Mouse (Mus musculus) lung, embryonic 16.5 days (tissue): ENCODE results near the gene D17Wsu92e. TPM values are rescaled to one million over a fixed set of nuclear protein-coding genes. Genes with fewer than 3 reads are reported as not detected.

Source experiments
- ATAC-seq: fragments of 200-750 bp; cut with Nextera tagmentation; 2 replicates; pipeline ENCODE4 v1.8.0; 2017; ENCODE audit warnings: low read depth, mild to moderate bottlenecking, moderate library complexity
- H3K27ac ChIP-seq: fragments of 300-500 bp; sonication (generic); 2 replicates; pipeline ENCODE4 v1.5.1; 2014; ENCODE audit warnings: mild to moderate bottlenecking, control low read depth, low read length
- H3K27me3 ChIP-seq: fragments of 300-500 bp; sonication (generic); 2 replicates; pipeline ENCODE4 v1.6.1; 2014; ENCODE audit warnings: low read depth, low read length, mixed read lengths; ENCODE audit not compliant: control insufficient read depth, insufficient read depth
- H3K36me3 ChIP-seq: fragments of 300-500 bp; sonication (generic); 2 replicates; pipeline ENCODE4 v1.6.1; 2014; ENCODE audit warnings: low read length; ENCODE audit not compliant: control insufficient read depth, insufficient read depth
- H3K4me1 ChIP-seq: fragments of 300-500 bp; sonication (generic); replicated peaks from 2 replicates; pipeline ENCODE4 v1.6.1; 2014; ENCODE audit warnings: low read length, mixed read lengths; ENCODE audit not compliant: control insufficient read depth, insufficient read depth
- H3K4me2 ChIP-seq: fragments of 300-500 bp; sonication (generic); 2 replicates; pipeline ENCODE4 v1.6.1; 2014; ENCODE audit warnings: low read depth, low read length, control low read depth
- H3K4me3 ChIP-seq: fragments of 300-500 bp; sonication (generic); 2 replicates; pipeline ENCODE4 v1.5.1; 2014; ENCODE audit warnings: mild to moderate bottlenecking, low read length, control low read depth
- H3K9ac ChIP-seq: fragments of 300-500 bp; sonication (generic); 2 replicates; pipeline ENCODE4 v1.6.1; 2014; ENCODE audit warnings: low read length, control low read depth
- H3K9me3 ChIP-seq: fragments of 300-500 bp; sonication (generic); 2 replicates; pipeline ENCODE4 v1.6.1; 2016; ENCODE audit warnings: low read length; ENCODE audit not compliant: control insufficient read depth
- WGBS: fragments of 180-500 bp; shearing (Covaris S2); extraction: QIAGEN DNeasy Blood & Tissue Kit; methylation state at CpG from one replicate; pipeline ENCODE4 v1.1.7; 2014; 5-methylcytosine and 5-hydroxymethylcytosine counted together
- polyA plus RNA-seq: library from polyadenylated mRNA; unstranded; fragments of >200 nt; fragmentation: Nextera tagmentation; extraction: Ambion mirVana; gene quantifications from 2 replicates; pipeline ENCODE4 v1.2.1, GENCODE M21; 2015

The D17Wsu92e gene
- polyA plus RNA-seq, result 14.6 and 16.9 TPM in 2 replicates

- peak within 1 kb of the TSS; percentile 90 for H3K27ac ChIP-seq
- no peaks in the 10 kb centered on the region for H3K36me3 ChIP-seq
Measured at GRCm38 (mm10) chr17:27820568-27821406, at the start of gene D17Wsu92e. Gene D17Wsu92e, minus strand, starts transcription at chr17:27820648.

GRCm38 (mm10) chr17:27866737-27867136, 46.3 kb upstream of the D17Wsu92e start:
- Histone ChIP-seq H3K27me3 (no peaks in the 10 kb centered on the region), H3K9ac (no peak overlapping the region), H3K9me3 (no peaks in the 10 kb centered on the region), H3K4me2 (no peak overlapping the region), H3K4me3 (no peak overlapping the region), H3K27ac (no peak overlapping the region), H3K4me1 (peaks cover 13% of the 10 kb centered on the region), H3K36me3 (no peaks in the 10 kb centered on the region)
- ATAC-seq, result peak; percentile 84
- WGBS, result 39% methylated on average over 4 of the region's 4 CpGs

More at GRCm38 (mm10) chr17:27820568-27821406, at the start of gene D17Wsu92e:
- WGBS, result 2% methylated on average over 33 of the region's 56 CpGs
- Histone ChIP-seq H3K4me1 (peaks cover 18% of the 10 kb centered on the region), H3K4me3 (peak within 1 kb of the TSS; percentile 100), H3K9ac (peak within 1 kb of the TSS; percentile 99), H3K27me3 (no peaks in the 10 kb centered on the region), H3K4me2 (peak within 1 kb of the TSS; percentile 74), H3K9me3 (no peaks in the 10 kb centered on the region)
- peak; percentile 98 for ATAC-seq

GRCm38 (mm10) chr17:27865461-27865860, 45.0 kb upstream of the D17Wsu92e start:
- Histone ChIP-seq H3K9me3 (no peaks in the 10 kb centered on the region), H3K27me3 (no peaks in the 10 kb centered on the region), H3K4me1 (peaks cover 13% of the 10 kb centered on the region), H3K4me2 (no peak overlapping the region), H3K9ac (no peak overlapping the region), H3K36me3 (no peaks in the 10 kb centered on the region), H3K4me3 (no peak overlapping the region), H3K27ac (no peak overlapping the region)
- WGBS, result 77% methylated on average over 2 of the region's 2 CpGs
- no peak for ATAC-seq

- H3K4me2 ChIP-seq, result no peak overlapping the region
- H3K27ac ChIP-seq, result no peak overlapping the region
- no peak for ATAC-seq
- peaks cover under 1% of the 10 kb centered on the region; the same call in 1 of the 2 replicates for H3K36me3 ChIP-seq
- H3K4me3 ChIP-seq, result no peak overlapping the region
- no peaks in the 10 kb centered on the region for H3K9me3 ChIP-seq
- no peak overlapping the region for H3K9ac ChIP-seq
- WGBS, result 58% methylated on average over 2 of the region's 2 CpGs
- H3K4me1 ChIP-seq, result peaks cover 17% of the 10 kb centered on the region
- no peaks in the 10 kb centered on the region for H3K27me3 ChIP-seq
Measured at GRCm38 (mm10) chr17:27859131-27859530, 38.7 kb upstream of the D17Wsu92e start.

GRCm38 (mm10) chr17:27857649-27858475, 37.4 kb upstream of the D17Wsu92e start:
- Histone ChIP-seq H3K4me3 (peak overlapping the region; percentile 92), H3K4me2 (peak overlapping the region; percentile 80), H3K9ac (peak overlapping the region; percentile 91), H3K9me3 (no peaks in the 10 kb centered on the region), H3K4me1 (peaks cover 17% of the 10 kb centered on the region), H3K27me3 (no peaks in the 10 kb centered on the region), H3K27ac (no peak overlapping the region), H3K36me3 (peaks cover 6% of the 10 kb centered on the region; the same call in 1 of the 2 replicates)
- 30% methylated on average over 11 of the region's 11 CpGs for whole genome bisulfite sequencing
- no peak for ATAC-seq

- WGBS, result 1% methylated on average over 52 of the region's 52 CpGs
- H3K9ac ChIP-seq, result peak overlapping the region; percentile 91
- H3K4me2 ChIP-seq, result peak overlapping the region; percentile 80
- H3K4me1 ChIP-seq, result peaks cover 17% of the 10 kb centered on the region
- peak overlapping the region; percentile 71 for H3K27ac ChIP-seq
- H3K27me3 ChIP-seq, result no peaks in the 10 kb centered on the region
- peak; percentile 80 for ATAC-seq
- H3K36me3 ChIP-seq, result peaks cover 10% of the 10 kb centered on the region
- H3K4me3 ChIP-seq, result peak overlapping the region; percentile 92
- no peaks in the 10 kb centered on the region for H3K9me3 ChIP-seq
Measured at GRCm38 (mm10) chr17:27856798-27857648, 36.6 kb upstream of the D17Wsu92e start.

GRCm38 (mm10) chr17:27856265-27856797, 35.9 kb upstream of the D17Wsu92e start, which contains the start of gene Uhrf1bp1:
Gene Uhrf1bp1, plus strand, starts transcription at chr17:27856441.
- H3K27ac ChIP-seq, result peak within 1 kb of the TSS; percentile 71
- H3K27me3 ChIP-seq, result no peaks in the 10 kb centered on the region
- H3K9me3 ChIP-seq, result no peaks in the 10 kb centered on the region
- H3K4me1 ChIP-seq, result peaks cover 17% of the 10 kb centered on the region
- under 1% methylated on average over 53 of the region's 54 CpGs for WGBS
- ATAC-seq, result peak; percentile 91
- H3K36me3 ChIP-seq, result peaks cover 13% of the 10 kb centered on the region
- peak within 1 kb of the TSS; percentile 91 for H3K9ac ChIP-seq
- peak within 1 kb of the TSS; percentile 92 for H3K4me3 ChIP-seq
- H3K4me2 ChIP-seq, result peak within 1 kb of the TSS; percentile 80

- no peak overlapping the region for H3K27ac ChIP-seq
- no peak overlapping the region for H3K4me3 ChIP-seq
- no peak for ATAC-seq
- no peak overlapping the region for H3K9ac ChIP-seq
- no peaks in the 10 kb centered on the region for H3K27me3 ChIP-seq
- H3K4me1 ChIP-seq, result no peaks in the 10 kb centered on the region
- 73% methylated on average over 3 of the region's 3 CpGs for WGBS
- peaks cover 42% of the 10 kb centered on the region for H3K36me3 ChIP-seq
- H3K9me3 ChIP-seq, result no peaks in the 10 kb centered on the region
- no peak overlapping the region for H3K4me2 ChIP-seq
Measured at GRCm38 (mm10) chr17:27851076-27851475, 30.6 kb upstream of the D17Wsu92e start.
